Mouse (Mus musculus): Measurements from ENCODE around the gene Ticam1. TPM values are rescaled to one million over a fixed set of nuclear protein-coding genes. Genes with fewer than 3 reads are reported as not detected.

The Ticam1 gene
- 8.6 and 9.5 TPM in 2 replicates for polyA plus RNA-seq (2016; fragmentation: Nextera tagmentation; extraction: Ambion mirVana)

GRCm38 (mm10) chr17:56276643-56277566, at the start of gene Ticam1:
Gene Ticam1, minus strand, starts transcription at chr17:56276786.
- WGBS, result 4% methylated on average over 20 of the region's 21 CpGs
- ATAC-seq (ENCODE audit: insufficient number of reproducible peaks, low FRiP score), result peak; percentile 93
- H3K36me3 ChIP-seq, result peaks cover 55% of the 10 kb centered on the region

GRCm38 (mm10) chr17:56325450-56326152, 49.0 kb upstream of the Ticam1 start, which contains the start of gene Kdm4b:
Gene Kdm4b, plus strand, starts transcription at chr17:56326062.
- Histone ChIP-seq H3K4me2 (peak within 1 kb of the TSS; percentile 87), H3K9ac (peak within 1 kb of the TSS; percentile 96), H3K4me1 (replicated peaks) (peaks cover 42% of the 10 kb centered on the region), H3K36me3 (peaks cover 29% of the 10 kb centered on the region), H3K4me3 (peak within 1 kb of the TSS; percentile 97), H3K27me3 (replicated peaks) (no peaks in the 10 kb centered on the region), H3K27ac (ENCODE audit: poor library complexity, severe bottlenecking) (peak within 1 kb of the TSS; percentile 97), H3K9me3 (replicated peaks) (no peaks in the 10 kb centered on the region)
- ATAC-seq (ENCODE audit: insufficient number of reproducible peaks, low FRiP score), result peak; percentile 98
- under 1% methylated on average over 57 of the region's 57 CpGs for WGBS

More at GRCm38 (mm10) chr17:56276643-56277566, at the start of gene Ticam1:
- no peaks in the 10 kb centered on the region for H3K9me3 ChIP-seq (replicated peaks)
- H3K9ac ChIP-seq, result peak within 1 kb of the TSS; percentile 94
- peaks cover 50% of the 10 kb centered on the region for H3K4me1 ChIP-seq (replicated peaks)
- H3K27ac ChIP-seq (ENCODE audit: poor library complexity, severe bottlenecking), result peak within 1 kb of the TSS; percentile 95
- peak within 1 kb of the TSS; percentile 89 for H3K4me2 ChIP-seq
- peak within 1 kb of the TSS; percentile 65 for H3K4me3 ChIP-seq
- H3K27me3 ChIP-seq (replicated peaks), result no peaks in the 10 kb centered on the region

GRCm38 (mm10) chr17:56324419-56324818, 47.8 kb upstream of the Ticam1 start:
- WGBS, result 78% methylated on average over 3 of the region's 3 CpGs
- H3K36me3 ChIP-seq, result peaks cover 41% of the 10 kb centered on the region
- H3K4me2 ChIP-seq, result no peak overlapping the region
- no peaks in the 10 kb centered on the region for H3K9me3 ChIP-seq (replicated peaks)
- H3K4me3 ChIP-seq, result no peak overlapping the region
- no peaks in the 10 kb centered on the region for H3K27me3 ChIP-seq (replicated peaks)
- no peak for ATAC-seq (ENCODE audit: insufficient number of reproducible peaks, low FRiP score)
- peaks cover 30% of the 10 kb centered on the region for H3K4me1 ChIP-seq (replicated peaks)
- no peak overlapping the region for H3K9ac ChIP-seq
- peak overlapping the region; percentile 15; the same call in 1 of the 2 replicates for H3K27ac ChIP-seq (ENCODE audit: poor library complexity, severe bottlenecking)

DNA sequence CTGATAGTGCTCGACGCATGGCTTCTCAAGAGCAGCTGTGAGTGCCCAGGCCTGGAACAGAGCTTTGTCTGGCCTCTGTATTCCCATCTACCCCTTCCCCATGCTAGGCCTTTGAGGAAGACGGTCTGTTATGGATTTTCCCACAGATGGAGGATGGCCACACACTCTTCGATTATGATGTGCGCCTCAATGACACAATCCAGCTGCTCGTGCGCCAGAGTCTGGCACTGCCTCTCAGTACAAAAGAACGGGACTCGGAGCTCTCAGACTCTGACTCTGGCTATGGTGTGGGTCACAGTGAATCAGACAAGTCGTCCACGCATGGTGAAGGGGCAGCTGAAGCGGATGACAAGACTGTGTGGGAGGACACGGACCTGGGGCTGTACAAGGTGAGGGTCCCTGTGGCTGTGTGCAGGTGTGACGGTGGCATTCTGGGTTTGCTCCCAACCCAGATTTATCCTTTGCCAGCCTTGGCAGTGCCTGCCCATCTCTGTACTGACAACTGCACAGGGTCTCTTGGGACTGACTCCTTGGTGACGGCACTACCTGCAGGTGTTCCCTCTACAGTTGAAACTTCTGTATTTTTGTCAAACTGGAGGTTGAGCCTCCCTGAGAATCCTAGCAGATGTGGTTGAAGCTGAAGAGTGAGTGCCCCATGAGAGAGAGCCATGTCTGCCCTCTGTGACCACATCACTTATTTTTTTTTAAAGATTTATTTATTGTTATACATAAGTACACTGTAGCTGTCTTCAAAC, 32.8 kb upstream of the Ticam1 start:
- peaks cover 91% of the 10 kb centered on the region for H3K36me3 ChIP-seq
- no peak overlapping the region for H3K4me2 ChIP-seq
- no peaks in the 10 kb centered on the region for H3K9me3 ChIP-seq (replicated peaks)
- no peak for ATAC-seq (ENCODE audit: insufficient number of reproducible peaks, low FRiP score)
- H3K9ac ChIP-seq, result no peak overlapping the region
- H3K27ac ChIP-seq (ENCODE audit: poor library complexity, severe bottlenecking), result no peak overlapping the region
- H3K27me3 ChIP-seq (replicated peaks), result no peaks in the 10 kb centered on the region
- peaks cover 24% of the 10 kb centered on the region for H3K4me1 ChIP-seq (replicated peaks)
- 86% methylated on average over 15 of the region's 15 CpGs for WGBS
- H3K4me3 ChIP-seq, result no peak overlapping the region

DNA sequence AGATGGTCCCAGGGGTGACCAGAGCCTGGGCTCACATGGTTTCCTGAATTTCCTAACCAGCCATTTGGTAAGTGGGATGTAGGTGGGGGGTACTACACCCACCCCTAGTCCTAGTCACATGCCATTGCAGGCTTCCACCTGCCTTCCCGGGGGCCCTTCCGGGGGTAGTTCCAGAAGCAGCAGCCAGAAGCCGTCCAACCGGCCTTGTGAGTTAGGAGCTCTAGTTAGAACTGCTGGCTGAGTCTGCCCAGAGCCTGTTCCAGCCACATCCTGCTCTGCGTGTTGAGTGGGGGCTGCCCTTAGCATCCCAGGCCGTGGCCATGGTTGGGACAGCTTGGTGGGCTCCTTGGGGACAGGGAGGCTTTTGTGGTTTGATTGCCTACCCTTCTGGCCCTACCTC, 31.5 kb upstream of the Ticam1 start:
- Histone ChIP-seq H3K4me2 (no peak overlapping the region), H3K9ac (no peak overlapping the region), H3K4me1 (replicated peaks) (peaks cover 24% of the 10 kb centered on the region), H3K9me3 (replicated peaks) (no peaks in the 10 kb centered on the region), H3K4me3 (no peak overlapping the region), H3K36me3 (peaks cover 79% of the 10 kb centered on the region), H3K27ac (ENCODE audit: poor library complexity, severe bottlenecking) (no peak overlapping the region), H3K27me3 (replicated peaks) (no peaks in the 10 kb centered on the region)
- ATAC-seq (ENCODE audit: insufficient number of reproducible peaks, low FRiP score), result no peak
- WGBS, result 77% methylated on average over 6 of the region's 6 CpGs

DNA sequence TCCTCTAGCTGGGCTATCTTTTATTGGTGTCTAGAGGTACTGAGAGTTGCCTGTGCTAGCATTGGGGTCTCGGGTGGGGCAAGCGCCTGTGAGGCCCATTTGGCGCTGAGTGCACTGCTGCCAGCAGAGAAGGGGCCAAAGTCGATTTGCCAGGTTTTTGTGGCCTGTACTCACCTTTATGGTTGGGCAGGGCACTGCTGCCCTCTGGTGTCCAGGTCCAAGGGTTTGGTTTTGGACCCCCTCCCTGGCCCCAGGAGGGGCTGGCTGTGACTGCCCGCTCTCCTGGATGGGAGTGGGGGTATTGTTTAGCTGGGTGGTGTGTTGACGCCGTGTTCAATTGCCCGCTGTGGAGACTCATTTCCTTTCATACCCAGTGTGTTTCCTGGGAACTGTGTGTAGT, 29.2 kb upstream of the Ticam1 start:
- Histone ChIP-seq H3K4me3 (peak overlapping the region; percentile 80), H3K9me3 (replicated peaks) (no peaks in the 10 kb centered on the region), H3K27ac (ENCODE audit: poor library complexity, severe bottlenecking) (no peak overlapping the region), H3K27me3 (replicated peaks) (no peaks in the 10 kb centered on the region), H3K4me2 (peak overlapping the region; percentile 99), H3K9ac (peak overlapping the region; percentile 91), H3K4me1 (replicated peaks) (peaks cover 33% of the 10 kb centered on the region), H3K36me3 (peaks cover 56% of the 10 kb centered on the region)
- 67% methylated on average over 8 of the region's 8 CpGs for WGBS
- ATAC-seq (ENCODE audit: insufficient number of reproducible peaks, low FRiP score), result no peak

- no peak overlapping the region for H3K27ac ChIP-seq (ENCODE audit: poor library complexity, severe bottlenecking)
- 32% methylated on average over 9 of the region's 9 CpGs for WGBS
- peak overlapping the region; percentile 99 for H3K4me2 ChIP-seq
- H3K36me3 ChIP-seq, result peaks cover 49% of the 10 kb centered on the region
- peak overlapping the region; percentile 91 for H3K9ac ChIP-seq
- H3K4me1 ChIP-seq (replicated peaks), result peaks cover 33% of the 10 kb centered on the region
- no peak for ATAC-seq (ENCODE audit: insufficient number of reproducible peaks, low FRiP score)
- H3K4me3 ChIP-seq, result peak overlapping the region; percentile 80
- no peaks in the 10 kb centered on the region for H3K27me3 ChIP-seq (replicated peaks)
- H3K9me3 ChIP-seq (replicated peaks), result no peaks in the 10 kb centered on the region
These were observed 28.6 kb upstream of the Ticam1 start for GRCm38 (mm10) chr17:56305156-56305555.

GRCm38 (mm10) chr17:56304718-56305117, 28.1 kb upstream of the Ticam1 start:
- 15% methylated on average over 11 of the region's 11 CpGs for WGBS
- Histone ChIP-seq H3K9me3 (replicated peaks) (no peaks in the 10 kb centered on the region), H3K27me3 (replicated peaks) (no peaks in the 10 kb centered on the region), H3K36me3 (peaks cover 45% of the 10 kb centered on the region), H3K9ac (peak overlapping the region; percentile 91), H3K4me2 (peak overlapping the region; percentile 99), H3K4me3 (peak overlapping the region; percentile 80), H3K4me1 (replicated peaks) (peaks cover 33% of the 10 kb centered on the region), H3K27ac (ENCODE audit: poor library complexity, severe bottlenecking) (no peak overlapping the region; the same call in 1 of the 2 replicates)
- ATAC-seq (ENCODE audit: insufficient number of reproducible peaks, low FRiP score), result no peak

DNA sequence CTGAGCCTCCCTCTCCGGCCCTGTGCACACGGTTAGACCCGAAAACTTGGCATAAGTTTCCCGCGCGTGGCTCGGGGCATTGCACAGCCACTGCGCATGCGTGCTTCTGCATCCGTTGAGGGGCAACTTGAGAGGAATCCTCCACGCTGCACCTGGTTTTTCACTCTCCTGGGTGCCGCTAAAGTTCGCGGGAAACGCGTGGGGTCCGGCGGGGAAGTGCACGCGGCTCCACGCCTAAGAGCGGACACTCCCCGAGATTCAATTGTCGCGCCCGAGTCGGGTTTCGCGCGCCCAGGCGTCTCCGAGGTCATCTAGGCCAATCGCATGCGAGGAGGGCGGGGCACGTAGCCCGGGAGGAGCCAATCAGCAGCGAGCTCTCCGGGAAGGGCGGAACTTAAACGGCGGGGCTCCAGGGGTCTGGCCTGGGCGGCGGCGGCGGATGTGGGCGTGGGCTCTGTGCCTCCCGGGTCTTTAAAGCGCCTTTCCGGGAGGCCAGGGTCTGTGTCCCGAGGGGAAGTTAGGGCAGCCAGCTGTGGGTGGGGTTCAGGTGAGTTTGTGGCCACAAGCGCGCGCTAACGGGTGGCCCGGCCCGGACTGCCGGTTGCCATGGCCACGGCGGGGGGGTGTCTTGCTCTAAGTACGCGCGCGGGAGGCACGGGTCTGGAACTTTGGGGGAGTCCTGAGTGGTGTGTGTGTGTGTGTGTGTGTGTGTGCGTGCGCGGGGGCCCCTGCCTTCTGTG, 27.4 kb upstream of the Ticam1 start:
- ATAC-seq (ENCODE audit: insufficient number of reproducible peaks, low FRiP score), result peak; percentile 95
- H3K4me1 ChIP-seq (replicated peaks), result peaks cover 33% of the 10 kb centered on the region
- under 1% methylated on average over 67 of the region's 68 CpGs for WGBS
- peak overlapping the region; percentile 87 for H3K27ac ChIP-seq (ENCODE audit: poor library complexity, severe bottlenecking)
- H3K27me3 ChIP-seq (replicated peaks), result no peaks in the 10 kb centered on the region
- peaks cover 38% of the 10 kb centered on the region for H3K36me3 ChIP-seq
- peak overlapping the region; percentile 91 for H3K9ac ChIP-seq
- no peaks in the 10 kb centered on the region for H3K9me3 ChIP-seq (replicated peaks)
- H3K4me3 ChIP-seq, result peak overlapping the region; percentile 80
- H3K4me2 ChIP-seq, result peak overlapping the region; percentile 99

GRCm38 (mm10) chr17:56303160-56303846, 26.7 kb upstream of the Ticam1 start, which contains the start of gene Uhrf1:
Gene Uhrf1, plus strand, starts transcription at chr17:56303321.
- H3K4me2 ChIP-seq, result peak within 1 kb of the TSS; percentile 99
- peaks cover 33% of the 10 kb centered on the region for H3K4me1 ChIP-seq (replicated peaks)
- no peaks in the 10 kb centered on the region for H3K9me3 ChIP-seq (replicated peaks)
- peak within 1 kb of the TSS; percentile 80 for H3K4me3 ChIP-seq
- H3K9ac ChIP-seq, result peak within 1 kb of the TSS; percentile 91
- H3K27me3 ChIP-seq (replicated peaks), result no peaks in the 10 kb centered on the region
- H3K27ac ChIP-seq (ENCODE audit: poor library complexity, severe bottlenecking), result peak within 1 kb of the TSS; percentile 87
- WGBS, result under 1% methylated on average over 43 of the region's 43 CpGs
- H3K36me3 ChIP-seq, result peaks cover 31% of the 10 kb centered on the region
- peak; percentile 83 for ATAC-seq (ENCODE audit: insufficient number of reproducible peaks, low FRiP score)

Measured in heart, embryonic 12.5 days (tissue).